Mouse (Mus musculus): ENCODE data around the gene Snx17. TPM values are rescaled to one million over a fixed set of nuclear protein-coding genes. Genes with fewer than 3 reads are reported as not detected.

Snx17 gene
- total RNA-seq, 2 experiments from 2014 or later = 79.5 to 80.3 TPM

DNA sequence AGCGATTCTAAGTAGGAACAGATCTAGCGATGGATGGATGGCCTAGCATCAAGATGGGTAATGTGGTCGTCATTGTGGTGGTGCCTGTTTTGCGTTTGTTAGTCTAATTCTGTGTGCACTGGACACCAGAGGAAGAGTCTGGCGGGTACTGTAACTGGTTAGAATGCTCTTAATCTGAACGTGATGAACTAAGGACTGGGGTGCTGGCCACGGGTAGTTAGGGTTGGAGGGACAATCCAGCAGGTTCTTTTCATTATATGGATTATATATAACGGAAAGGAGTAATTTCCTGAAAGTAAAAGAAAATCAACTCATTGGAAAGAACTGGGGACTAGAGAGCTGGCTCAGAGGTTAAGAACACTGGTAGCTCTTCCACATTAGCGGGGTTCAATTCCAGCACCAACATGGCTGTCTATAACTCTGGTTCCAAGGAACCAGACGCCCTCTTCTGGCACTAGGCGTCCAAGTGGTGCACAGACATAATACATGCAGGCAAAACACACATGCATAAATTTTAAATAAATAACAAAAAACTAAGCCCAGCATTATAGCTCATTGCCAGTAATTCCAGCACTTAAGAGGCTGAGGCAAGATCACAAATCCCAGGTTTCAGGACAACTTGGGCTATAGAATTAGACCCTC lies 28.4 kb downstream of the Snx17 start:
- peak in 1 of 2 experiments; percentile 38 for DNase-seq (ENCODE audit: low spot score in 2 of 2)

DNA sequence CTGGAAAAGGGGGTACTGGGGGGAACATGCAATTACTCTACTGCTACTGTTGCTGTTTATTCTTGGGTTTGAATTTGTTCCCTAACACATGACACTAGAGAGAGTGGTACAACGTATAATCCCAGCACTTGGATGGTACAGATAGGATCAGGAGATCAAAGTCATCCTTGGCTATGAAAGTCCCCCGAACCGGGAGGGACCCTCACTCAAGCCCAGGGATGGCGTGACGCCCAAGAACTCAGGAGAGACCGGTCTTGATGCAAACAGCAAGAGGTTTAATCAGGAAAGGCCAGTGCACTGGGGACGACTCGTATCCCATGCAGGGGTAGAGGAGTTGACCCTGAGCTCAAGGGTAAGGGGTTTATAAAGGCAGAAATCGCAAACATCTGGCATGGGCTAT lies 29.7 kb downstream of the Snx17 start:
- DNase-seq (ENCODE audit: low spot score in 2 of 2) = no peak

DNA sequence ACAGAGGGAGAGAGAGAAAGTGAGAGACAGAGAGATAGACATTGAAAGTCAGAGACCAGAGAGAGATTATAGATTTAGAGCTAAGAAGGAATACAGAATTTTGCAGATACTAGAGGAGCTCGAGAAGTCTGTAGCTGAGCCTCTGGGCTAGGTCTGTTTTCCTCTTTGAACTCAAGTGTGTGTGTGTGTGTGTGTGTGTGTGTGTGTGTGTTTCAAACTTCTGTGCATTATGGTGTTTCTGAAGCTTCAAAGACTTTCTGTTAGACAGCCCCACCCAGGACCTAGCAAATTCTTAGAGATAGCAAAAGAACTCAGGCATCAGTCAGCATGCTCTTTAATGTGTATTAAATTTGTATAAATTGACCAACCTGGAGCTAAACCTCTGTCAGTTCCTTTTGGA lies 33.6 kb downstream of the Snx17 start:
- DNase-seq (ENCODE audit: low spot score in 2 of 2) = no peak

DNA sequence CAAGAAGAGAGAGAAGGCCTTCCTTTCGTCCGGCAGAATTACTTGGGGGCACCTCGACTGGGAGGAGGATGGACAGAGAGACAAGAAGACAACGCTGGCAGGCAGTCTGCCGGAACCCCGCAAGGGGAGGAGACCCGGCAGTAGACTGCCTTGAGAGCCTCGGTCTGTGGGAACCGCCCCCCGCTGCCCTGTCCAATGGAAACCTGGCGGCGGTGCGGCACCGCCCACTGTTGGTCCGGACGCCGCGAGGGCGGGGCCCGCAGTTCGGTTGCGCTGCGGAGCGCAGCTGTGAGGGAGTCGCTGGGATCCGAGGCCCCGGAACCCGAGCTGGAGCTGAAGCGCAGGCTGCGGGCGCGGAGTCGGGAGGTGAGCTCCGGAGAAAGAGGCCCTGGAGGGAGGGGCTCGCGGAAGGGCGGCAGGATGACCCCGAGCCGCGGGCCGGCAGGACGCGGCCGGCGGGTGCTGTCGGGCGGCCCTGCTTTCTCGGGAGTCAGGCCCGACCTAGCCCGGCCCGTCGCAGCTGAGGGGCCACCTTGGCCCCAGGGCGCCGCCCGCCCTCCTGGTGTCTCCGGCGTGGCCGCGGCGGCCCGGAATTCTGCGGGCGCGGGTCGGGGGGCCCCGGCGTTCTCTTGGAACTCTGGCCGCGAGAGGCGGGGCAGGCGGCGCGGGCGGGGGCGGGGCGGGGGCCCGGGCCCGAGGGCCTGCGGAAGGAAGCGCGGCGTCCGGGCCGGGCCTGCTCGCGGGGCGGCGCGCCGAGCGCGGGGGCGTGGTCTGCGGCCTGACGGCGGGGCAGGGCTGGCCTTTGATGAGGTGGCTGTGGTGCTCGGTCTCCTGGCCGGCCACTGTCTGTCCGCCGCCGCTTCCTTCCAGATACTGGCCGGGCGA lies 47.9 kb downstream of the Snx17 start, which contains the start of the genes Nrbp1 and Gm9970:
Gene Nrbp1, plus strand, starts transcription at position 228 of the 885 bp plus-strand sequence.
Gene Gm9970, minus strand, starts transcription at position 596 of the 885 bp plus-strand sequence.
- peak; percentile 94 to 95 for DNase-seq (ENCODE audit: low spot score in 2 of 2)

DNA sequence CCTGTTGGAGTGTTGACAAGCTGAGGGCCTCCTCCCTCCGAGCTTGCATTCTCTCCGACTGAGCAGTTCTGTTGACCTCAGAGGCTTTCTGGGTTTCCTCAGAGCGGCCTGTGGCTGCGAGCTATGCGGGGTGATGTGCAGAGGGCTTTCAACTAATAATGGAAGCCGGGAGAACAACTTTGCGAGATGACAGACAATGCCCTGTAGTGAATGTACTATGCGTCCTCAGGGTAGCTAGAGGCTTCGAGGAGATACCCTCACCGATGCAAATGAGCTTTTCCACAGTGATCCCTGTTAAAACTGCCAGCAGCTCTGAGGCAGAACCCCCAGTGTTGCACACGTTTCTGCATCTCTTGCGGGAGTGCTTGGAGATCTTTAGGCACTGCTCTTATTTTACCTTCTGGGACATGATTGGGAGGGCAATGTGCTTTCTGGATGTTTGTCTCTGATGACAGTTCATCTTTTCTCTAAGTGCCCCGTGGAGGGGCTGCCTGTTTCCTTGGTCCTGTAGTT lies 48.6 kb downstream of the Snx17 start:
- DNase-seq (ENCODE audit: low spot score in 2 of 2) = no peak

DNA sequence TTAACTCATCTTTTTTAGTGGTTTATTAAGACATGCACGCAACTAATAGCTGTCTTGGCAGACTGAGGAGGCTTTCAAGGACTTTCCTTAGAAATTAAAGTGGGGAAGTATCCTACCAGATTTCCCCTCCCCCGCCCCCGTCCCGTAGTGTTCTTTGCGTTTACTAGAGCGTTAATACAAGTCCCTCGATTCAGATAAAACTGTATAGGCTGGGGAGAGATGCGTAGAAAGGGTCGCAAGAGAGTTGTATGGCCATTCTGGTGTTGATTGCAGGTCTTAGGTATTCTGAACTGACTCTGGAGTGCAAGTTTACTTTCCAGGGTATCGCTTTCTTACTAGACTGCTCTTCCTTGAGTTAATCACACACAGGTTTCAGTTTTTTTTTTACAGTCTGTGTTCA lies 49.2 kb downstream of the Snx17 start:
- no peak for DNase-seq (ENCODE audit: low spot score in 2 of 2)

Other genes starting within 250 kb of the Snx17 start
- 10 to 100 TPM; 24.6 to 26.9 TPM for gene Cgref1, start 247.6 kb upstream of the Snx17 start, total RNA-seq (2021)
- 100 to 1,000 TPM; 129 to 131 TPM for gene Preb, start 232.9 kb upstream of the Snx17 start, total RNA-seq (2021)
- gene Tcf23, start 224.6 kb upstream of the Snx17 start, total RNA-seq (2021) = under 1 TPM in 1 of 2 experiments, not detected in 1; 0.17 TPM
- 10 to 100 TPM; 73.9 to 86.6 TPM for gene Atraid, start 144.9 kb upstream of the Snx17 start, total RNA-seq (2021)
- 10 to 100 TPM; 12.4 to 13.3 TPM for gene Slc5a6, start 144.3 kb upstream of the Snx17 start, total RNA-seq (2021)
- gene Cad, start 138.4 kb upstream of the Snx17 start, total RNA-seq (2021) = 10 to 100 TPM; 15.6 to 17.5 TPM
- not detected for gene Dnajc5g, start 86.9 kb upstream of the Snx17 start, total RNA-seq (2021)
- 10 to 100 TPM; 56.9 to 61.1 TPM for gene Slc30a3, start 85.0 kb upstream of the Snx17 start, total RNA-seq (2021)
- gene Trim54, start 76.5 kb upstream of the Snx17 start, total RNA-seq (2021) = not detected
- not detected for gene Ucn, start 54.4 kb upstream of the Snx17 start, total RNA-seq (2021)
- 10 to 100 TPM; 41.3 to 46.9 TPM for gene Mpv17, start 39.0 kb upstream of the Snx17 start, total RNA-seq (2021)
- gene Gm29609, start 13.3 kb upstream of the Snx17 start, total RNA-seq (2021) = 1 to 10 TPM; 1.2 to 4.2 TPM
- gene Gtf3c2, start 13.1 kb upstream of the Snx17 start, total RNA-seq (2021) = 10 to 100 TPM; 61.2 to 64.7 TPM
- gene Eif2b4, start 203 bp downstream of the Snx17 start, total RNA-seq (2021) = 10 to 100 TPM; 48.1 to 55.2 TPM
- gene Zfp513, start 9.1 kb downstream of the Snx17 start, total RNA-seq (2021) = 10 to 100 TPM; 25.5 to 31.3 TPM
- gene Ppm1g, start 27.5 kb downstream of the Snx17 start, total RNA-seq (2021) = 10 to 100 TPM; 84.9 to 85.7 TPM
- 10 to 100 TPM; 77.7 to 79.7 TPM for gene Nrbp1, start 47.6 kb downstream of the Snx17 start, total RNA-seq (2021)
- gene Gm9970, start 48.0 kb downstream of the Snx17 start, total RNA-seq (2021) = not detected
- gene Krtcap3, start 58.5 kb downstream of the Snx17 start, total RNA-seq (2021) = 1 to 10 TPM; 1.3 to 1.9 TPM
- gene Ift172, start 97.9 kb downstream of the Snx17 start, total RNA-seq (2021) = 10 to 100 TPM; 76.4 to 83.3 TPM
- 100 to 1,000 TPM; 160 to 164 TPM for gene Fndc4, start 102.9 kb downstream of the Snx17 start, total RNA-seq (2021)
- under 1 TPM; 0.21 to 0.53 TPM for gene Gckr, start 104.2 kb downstream of the Snx17 start, total RNA-seq (2021)